Mouse (Mus musculus): ENCODE data around the gene Cers5.
"Not testable (repeated sequence)": the region's sequence is repeated elsewhere in the genome, so short reads cannot be mapped to it uniquely, and the experiment has no call there.

DNA sequence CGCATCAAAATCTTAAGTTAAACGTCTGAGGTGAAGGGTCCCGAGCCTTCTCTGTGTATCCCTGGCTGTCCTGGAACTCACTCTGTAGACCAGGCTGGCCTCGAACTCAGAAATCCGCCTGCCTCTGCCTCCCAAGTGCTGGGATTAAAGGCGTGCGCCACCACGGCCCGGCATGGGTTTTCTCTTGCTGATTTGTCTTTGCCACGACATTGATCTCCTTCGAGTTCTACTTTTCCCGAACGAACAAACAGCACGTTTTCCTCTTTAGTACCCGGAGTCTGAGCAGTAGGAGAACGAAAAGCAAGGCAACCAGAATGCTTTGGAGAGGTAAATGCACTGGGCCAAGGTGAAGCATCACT, 71.1 kb downstream of the Cers5 start:
- TF ChIP-seq CTCF (IDR thresholded peaks at IDR 0.05); POLR2A (IDR thresholded peaks at IDR 0.05; ENCODE audit: insufficient read depth, low read depth, low read length): not testable (repeated sequence)

Measured in heart, adult 2 months (tissue).